Mouse (Mus musculus) myocyte (in vitro differentiated cells): Measurements from ENCODE around the gene Sgpp1.

Source experiments
- E2F4 ChIP-seq: IDR thresholded peaks from one replicate; pipeline ENCODE4 v1.6.1; 2011; ENCODE audit warnings: mild to moderate bottlenecking, control low read depth, moderate library complexity; ENCODE audit not compliant: insufficient read depth
- POLR2A ChIP-seq: IDR thresholded peaks from one replicate; pipeline ENCODE4 v1.6.1; 2011; ENCODE audit warnings: low read depth, mild to moderate bottlenecking, control low read depth, moderate library complexity; ENCODE audit not compliant: insufficient read length
- POLR2AphosphoS2 ChIP-seq: IDR thresholded peaks from one replicate; pipeline ENCODE4 v1.6.1; 2011; ENCODE audit warnings: low read depth, control low read depth; ENCODE audit not compliant: insufficient read length

GRCm38 (mm10) chr12:75734891-75735245, 661 bp downstream of the Sgpp1 start:
- TF ChIP-seq E2F4 (no peak), POLR2AphosphoS2 (no peak), POLR2A (no peak)
